Mouse (Mus musculus) erythroblast, embryonic 14.5 days (primary cell): ENCODE data around the gene Gtf3c6. TPM values are rescaled to one million over a fixed set of nuclear protein-coding genes. Genes with fewer than 3 reads are reported as not detected.

Experiments
- H3K27me3 ChIP-seq: 2 replicates; pipeline ENCODE4 v1.6.1; 2012; ENCODE audit warnings: inconsistent platforms; ENCODE audit not compliant: control insufficient read depth
- H3K36me3 ChIP-seq: 2 replicates; pipeline ENCODE4 v1.6.1; 2012; ENCODE audit warnings: mild to moderate bottlenecking, inconsistent platforms; ENCODE audit not compliant: control insufficient read depth
- H3K4me1 ChIP-seq: 2 replicates; pipeline ENCODE4 v1.6.1; 2012; ENCODE audit warnings: inconsistent platforms; ENCODE audit not compliant: control insufficient read depth
- H3K4me3 ChIP-seq: replicated peaks from 2 replicates; pipeline ENCODE3; 2012; ENCODE audit warnings: moderate library complexity, mild to moderate bottlenecking, inconsistent platforms
- H3K9me3 ChIP-seq: 2 replicates; pipeline ENCODE4 v1.6.1; 2012; ENCODE audit warnings: low read length, inconsistent platforms, mixed read lengths; ENCODE audit not compliant: control insufficient read depth
- GATA1 ChIP-seq: IDR thresholded peaks from 2 replicates; pipeline ENCODE4 v1.6.1; 2012; ENCODE audit warnings: low read length, inconsistent platforms, mixed read lengths
- TAL1 ChIP-seq: IDR thresholded peaks from 3 replicates; pipeline ENCODE4 v1.6.1; 2012; ENCODE audit warnings: low read length, inconsistent platforms, mixed read lengths
- polyA plus RNA-seq: library from polyadenylated mRNA; stranded (reverse); fragments of >175 nt; gene quantifications from 2 replicates; pipeline ENCODE4 v1.2.3, GENCODE M21; 2012

The Gtf3c6 gene
- polyA plus RNA-seq, 1 experiment, result 0.79 TPM

DNA sequence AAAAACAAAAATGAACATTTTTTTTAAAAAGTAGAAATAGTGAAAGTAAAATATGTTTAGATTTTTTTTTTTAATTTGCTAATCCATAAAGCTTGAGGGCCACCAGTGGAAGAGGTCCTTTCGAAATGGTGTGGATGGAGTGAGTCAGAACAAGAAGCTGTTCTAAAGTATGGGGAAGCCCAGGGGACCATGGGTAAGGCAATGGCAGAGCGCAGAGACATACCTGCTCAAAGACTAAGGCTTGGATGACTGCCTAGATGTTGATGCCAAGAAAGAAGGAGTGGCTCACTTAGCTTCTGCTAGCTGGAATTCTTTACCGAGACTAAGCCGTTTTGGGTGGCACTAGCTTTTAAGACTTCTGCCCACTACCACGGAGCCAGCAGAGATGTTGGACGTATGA is 4.3 kb upstream of the Gtf3c6 start:
- Histone ChIP-seq H3K4me3 (no peak overlapping the region), H3K9me3 (no peaks in the 10 kb centered on the region), H3K27me3 (no peaks in the 10 kb centered on the region), H3K36me3 (no peaks in the 10 kb centered on the region), H3K4me1 (peaks cover 35% of the 10 kb centered on the region)
- TF ChIP-seq TAL1 (no peak), GATA1 (no peak)

DNA sequence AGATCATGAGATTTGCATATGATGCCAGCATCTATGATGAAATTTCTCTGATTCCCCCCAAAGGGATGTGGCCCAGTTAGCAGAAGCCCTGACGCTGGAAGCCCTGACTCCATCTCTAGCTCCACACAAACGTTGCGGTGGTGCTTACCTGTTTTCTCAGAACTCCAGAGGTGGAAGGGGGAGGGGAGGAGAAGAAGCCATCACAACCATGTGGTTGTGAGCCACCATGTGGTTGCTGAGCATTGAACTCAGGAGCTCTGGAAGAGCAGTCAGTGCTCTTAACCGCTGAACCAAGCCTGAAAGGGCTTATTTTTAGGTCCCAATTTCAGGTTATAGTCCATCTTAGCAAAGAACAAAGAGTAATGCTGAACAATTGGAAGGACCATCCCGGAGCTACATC is 2.4 kb upstream of the Gtf3c6 start:
- TF ChIP-seq TAL1, result no peak
- TF ChIP-seq GATA1, result no peak
- H3K36me3 ChIP-seq, result peaks cover 2% of the 10 kb centered on the region
- no peaks in the 10 kb centered on the region for H3K27me3 ChIP-seq
- no peak overlapping the region for H3K4me3 ChIP-seq
- no peaks in the 10 kb centered on the region for H3K9me3 ChIP-seq
- H3K4me1 ChIP-seq, result peaks cover 45% of the 10 kb centered on the region

- Histone ChIP-seq H3K4me1 (peaks cover 45% of the 10 kb centered on the region), H3K9me3 (no peaks in the 10 kb centered on the region), H3K36me3 (peaks cover 2% of the 10 kb centered on the region), H3K4me3 (peak overlapping the region; percentile 80), H3K27me3 (no peaks in the 10 kb centered on the region)
- no peak for TF ChIP-seq TAL1
- TF ChIP-seq GATA1, result no peak
These were observed 1.6 kb upstream of the Gtf3c6 start for GRCm38 (mm10) chr10:40259542-40259941.

DNA sequence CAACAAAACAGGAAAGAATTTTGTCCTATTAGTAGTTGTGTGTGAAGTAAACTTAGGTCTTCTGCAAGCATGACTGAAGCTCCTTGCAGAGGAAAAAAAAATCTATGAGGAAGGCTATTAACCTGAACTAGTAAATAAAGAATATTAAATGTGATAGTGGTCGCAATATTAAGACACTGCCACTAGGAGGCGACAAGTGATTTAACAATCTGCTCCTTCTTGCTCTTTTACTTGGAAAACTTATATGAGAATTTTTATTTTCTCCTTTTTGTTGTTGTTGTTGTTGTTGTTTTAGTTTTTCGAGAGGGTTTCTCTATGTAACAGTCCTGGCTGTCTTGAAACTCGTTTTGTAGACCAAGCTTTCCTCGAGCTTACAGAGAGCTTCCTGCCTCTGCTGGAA is 1.1 kb upstream of the Gtf3c6 start:
- peak overlapping the region; percentile 80 for H3K4me3 ChIP-seq
- H3K9me3 ChIP-seq, result no peaks in the 10 kb centered on the region
- H3K36me3 ChIP-seq, result peaks cover 6% of the 10 kb centered on the region
- no peak for TF ChIP-seq TAL1
- no peak for TF ChIP-seq GATA1
- peaks cover 45% of the 10 kb centered on the region for H3K4me1 ChIP-seq
- H3K27me3 ChIP-seq, result no peaks in the 10 kb centered on the region

GRCm38 (mm10) chr10:40258401-40258966 is 576 bp upstream of the Gtf3c6 start:
- H3K36me3 ChIP-seq, result peaks cover 10% of the 10 kb centered on the region
- H3K9me3 ChIP-seq, result no peaks in the 10 kb centered on the region
- peak overlapping the region; percentile 80 for H3K4me3 ChIP-seq
- H3K27me3 ChIP-seq, result no peaks in the 10 kb centered on the region
- peaks cover 45% of the 10 kb centered on the region for H3K4me1 ChIP-seq
- TF ChIP-seq GATA1 (no peak), TAL1 (no peak)

- Histone ChIP-seq H3K4me3 (peak overlapping the region; percentile 80), H3K4me1 (peaks cover 45% of the 10 kb centered on the region), H3K9me3 (no peaks in the 10 kb centered on the region), H3K36me3 (peaks cover 25% of the 10 kb centered on the region), H3K27me3 (no peaks in the 10 kb centered on the region)
- TF ChIP-seq TAL1, result no peak
These were observed 1.2 kb downstream of the Gtf3c6 start for GRCm38 (mm10) chr10:40256716-40257115.

GRCm38 (mm10) chr10:40250969-40251368 is 6.9 kb downstream of the Gtf3c6 start:
- no peak for TF ChIP-seq TAL1
- TF ChIP-seq GATA1, result no peak
- Histone ChIP-seq H3K4me3 (no peak overlapping the region), H3K4me1 (peaks cover 28% of the 10 kb centered on the region), H3K9me3 (no peaks in the 10 kb centered on the region; the same call in none of the 2 replicates), H3K27me3 (no peaks in the 10 kb centered on the region), H3K36me3 (peaks cover 68% of the 10 kb centered on the region)

DNA sequence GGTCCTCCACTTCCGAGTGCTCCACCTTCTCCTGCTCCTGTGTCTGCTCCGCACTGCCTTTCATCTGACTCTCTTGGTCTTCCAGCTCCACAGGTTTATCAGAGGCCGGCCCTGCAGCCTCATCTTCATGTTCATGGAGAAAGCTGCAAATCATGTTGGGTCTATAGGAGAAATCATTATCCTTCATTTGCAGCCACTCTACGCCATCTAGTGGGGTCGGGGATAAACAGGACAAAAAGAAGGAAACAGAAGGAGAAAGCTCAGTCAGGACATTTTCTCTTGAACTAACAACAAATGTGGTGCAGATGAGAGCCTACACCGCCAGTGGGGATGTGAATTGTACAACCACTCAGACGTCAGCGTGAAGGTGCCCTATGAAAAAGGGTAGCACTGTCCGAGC is 8.3 kb downstream of the Gtf3c6 start:
- no peak for TF ChIP-seq TAL1
- no peak for TF ChIP-seq GATA1
- no peaks in the 10 kb centered on the region; the same call in none of the 2 replicates for H3K9me3 ChIP-seq
- H3K4me1 ChIP-seq, result peaks cover 35% of the 10 kb centered on the region
- H3K4me3 ChIP-seq, result no peak overlapping the region
- H3K27me3 ChIP-seq, result no peaks in the 10 kb centered on the region
- peaks cover 67% of the 10 kb centered on the region for H3K36me3 ChIP-seq

GRCm38 (mm10) chr10:40247166-40247716 is 10.7 kb downstream of the Gtf3c6 start:
- H3K27me3 ChIP-seq, result no peaks in the 10 kb centered on the region
- H3K4me3 ChIP-seq, result peak overlapping the region; percentile 78
- TF ChIP-seq TAL1, result no peak
- TF ChIP-seq GATA1, result no peak
- peaks cover 44% of the 10 kb centered on the region for H3K4me1 ChIP-seq
- H3K9me3 ChIP-seq, result no peaks in the 10 kb centered on the region; the same call in none of the 2 replicates
- peaks cover 70% of the 10 kb centered on the region for H3K36me3 ChIP-seq
